Mouse (Mus musculus) retina, postnatal 7 days (tissue): ENCODE measurements around the gene Foxk1.

Experiments used
- DNase-seq: peaks from one replicate; pipeline ENCODE4 v3.0.0-alpha.2; 2012; ENCODE audit warnings: low read depth, low spot score

Gene Foxk1

GRCm38 (mm10) chr5:142444791-142445531, 43.7 kb downstream of the Foxk1 start:
- DNase-seq, result no peak

DNA sequence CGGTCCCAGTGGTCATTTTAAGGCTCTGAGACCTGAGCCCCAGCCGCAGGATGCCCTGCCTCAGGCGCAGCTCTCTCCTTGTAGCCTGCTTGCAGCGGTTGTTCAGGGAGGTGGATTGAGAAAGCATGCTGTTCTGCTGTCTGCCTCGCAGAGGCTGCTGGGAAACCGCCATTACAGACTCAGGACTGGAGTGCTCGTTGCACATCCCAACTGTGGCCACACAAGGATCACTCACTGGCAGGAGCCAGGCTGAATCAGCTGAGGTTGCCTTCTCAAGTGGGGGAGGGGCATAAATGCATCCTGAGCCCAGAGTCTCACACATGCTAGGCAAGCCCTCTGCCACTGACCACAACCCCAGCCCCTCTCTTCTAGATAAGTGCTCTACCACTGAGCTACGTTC, 44.4 kb downstream of the Foxk1 start:
- DNase-seq, result no peak

GRCm38 (mm10) chr5:142448076-142448475, 46.8 kb downstream of the Foxk1 start:
- peak; percentile 88 for DNase-seq

GRCm38 (mm10) chr5:142448623-142449022, 47.3 kb downstream of the Foxk1 start:
- no peak for DNase-seq

- no peak for DNase-seq
Measured at GRCm38 (mm10) chr5:142450846-142451245, 49.5 kb downstream of the Foxk1 start.

DNA sequence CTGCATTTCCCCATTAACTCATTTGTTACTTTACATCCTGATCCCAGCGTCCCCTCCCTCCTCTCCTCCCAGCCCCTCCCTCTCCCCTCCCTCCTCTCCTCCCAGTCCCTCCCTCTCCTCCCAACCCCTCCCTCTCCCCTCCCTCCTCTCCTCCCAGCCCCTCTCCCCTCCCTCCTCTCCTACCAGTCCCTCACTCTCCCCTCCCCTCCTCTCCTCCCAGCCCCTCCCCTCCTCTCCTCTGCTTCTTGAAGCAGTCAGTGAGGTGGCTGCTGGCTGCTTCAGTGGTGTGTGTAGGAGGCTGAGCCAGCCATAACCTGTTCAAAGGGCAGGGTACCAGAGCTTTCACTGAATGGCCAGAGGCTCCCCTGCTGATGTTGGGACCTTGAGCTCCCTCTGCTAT, 50.5 kb downstream of the Foxk1 start:
- DNase-seq, result no peak

DNA sequence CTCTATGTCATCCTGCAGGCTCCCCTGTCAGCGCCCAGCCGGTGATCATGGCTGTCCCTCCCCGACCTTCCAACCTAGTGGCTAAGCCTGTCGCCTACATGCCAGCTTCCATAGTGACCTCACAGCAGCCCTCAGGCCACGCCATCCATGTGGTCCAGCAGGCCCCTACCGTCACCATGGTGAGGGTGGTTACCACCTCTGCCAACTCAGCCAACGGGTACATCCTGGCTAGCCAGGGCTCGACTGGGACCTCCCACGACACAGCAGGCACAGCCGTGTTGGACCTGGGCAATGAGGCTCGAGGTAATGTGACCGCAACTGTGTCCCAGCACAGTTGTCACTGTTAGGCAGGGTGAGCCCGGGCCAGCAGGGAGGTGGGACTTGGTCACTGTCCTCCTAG, 52.4 kb downstream of the Foxk1 start:
- DNase-seq, result no peak

GRCm38 (mm10) chr5:142456318-142456717, 55.0 kb downstream of the Foxk1 start:
- no peak for DNase-seq

DNA sequence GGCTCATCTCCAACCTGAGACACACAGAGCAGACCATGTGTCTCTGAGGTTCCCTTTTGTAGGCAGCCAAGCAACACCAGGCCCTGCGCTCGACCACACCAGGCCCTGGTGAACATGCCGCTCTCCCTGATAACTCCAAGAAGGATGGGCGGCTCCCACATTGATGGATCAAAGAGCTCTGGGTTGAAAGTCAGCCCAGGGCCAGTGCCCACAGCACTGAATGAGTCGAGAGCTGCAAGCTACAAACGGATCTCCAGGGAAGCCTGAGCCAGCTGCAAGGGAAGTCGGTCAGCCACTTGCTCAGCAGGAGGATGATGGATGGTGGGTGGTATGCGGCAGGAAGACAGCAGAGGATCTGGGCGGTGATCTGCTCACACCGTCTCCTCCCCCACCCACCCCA, 56.0 kb downstream of the Foxk1 start:
- DNase-seq, result no peak

DNA sequence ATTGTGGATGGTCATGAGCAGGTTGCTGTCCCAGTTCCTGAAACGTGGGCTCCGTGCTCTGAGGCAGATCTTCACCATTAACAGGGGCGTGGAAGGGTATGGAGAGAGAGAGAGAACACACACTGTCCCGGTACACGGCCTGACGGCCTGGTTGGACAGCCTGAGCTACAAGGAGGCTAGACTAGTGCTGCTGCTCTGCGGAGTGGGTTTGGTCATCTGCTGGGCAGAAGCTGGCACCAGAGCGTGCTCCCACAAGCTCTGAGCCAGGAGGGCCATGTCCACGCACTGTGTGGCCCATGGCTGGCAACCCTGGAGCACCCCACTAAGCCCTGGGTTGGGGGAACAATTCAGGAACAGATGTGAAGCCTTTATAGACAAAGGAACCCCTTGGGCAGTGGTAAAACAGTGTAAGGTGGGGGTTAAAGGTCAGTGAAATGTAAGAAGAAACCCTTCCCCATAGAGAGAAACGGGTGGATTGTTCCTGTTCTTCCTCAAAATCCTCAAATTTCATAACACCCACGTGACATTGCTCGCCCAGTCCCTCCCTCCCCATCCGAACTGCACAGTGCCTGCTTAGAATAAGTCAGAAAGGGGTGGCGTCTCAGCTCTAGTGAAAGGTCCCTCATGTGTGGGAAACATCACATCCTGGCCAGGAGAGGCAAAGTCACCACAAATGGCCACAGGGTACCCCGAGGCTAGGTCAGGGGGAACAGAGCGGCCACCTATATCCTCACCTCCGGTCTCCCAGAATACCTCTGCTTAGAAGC, 57.7 kb downstream of the Foxk1 start:
- DNase-seq, result no peak

GRCm38 (mm10) chr5:142459834-142460233, 58.5 kb downstream of the Foxk1 start:
- no peak for DNase-seq

- DNase-seq, result no peak
Measured at GRCm38 (mm10) chr5:142461942-142462640, 60.8 kb downstream of the Foxk1 start.

GRCm38 (mm10) chr5:142462641-142462948, 61.3 kb downstream of the Foxk1 start:
- DNase-seq, result no peak

DNA sequence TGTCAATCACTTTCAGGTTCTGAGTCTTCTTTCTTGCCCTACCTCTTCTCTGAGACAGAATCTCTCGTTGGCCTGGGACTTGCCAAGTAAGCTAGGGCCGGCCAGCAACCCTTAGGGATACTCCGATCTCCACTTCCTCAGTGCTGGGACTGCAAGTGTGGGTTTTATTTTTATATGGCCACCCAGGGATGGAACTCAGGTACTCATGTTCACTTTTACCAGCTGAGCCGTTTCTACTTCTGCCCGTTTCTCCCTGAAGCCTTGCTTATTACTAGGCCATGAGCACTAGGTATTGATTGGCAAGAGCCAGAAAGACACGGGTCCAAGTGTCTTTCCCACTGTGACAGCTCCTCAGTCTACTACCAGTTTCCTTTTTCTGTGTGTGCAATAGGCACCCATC, 61.7 kb downstream of the Foxk1 start:
- no peak for DNase-seq

DNA sequence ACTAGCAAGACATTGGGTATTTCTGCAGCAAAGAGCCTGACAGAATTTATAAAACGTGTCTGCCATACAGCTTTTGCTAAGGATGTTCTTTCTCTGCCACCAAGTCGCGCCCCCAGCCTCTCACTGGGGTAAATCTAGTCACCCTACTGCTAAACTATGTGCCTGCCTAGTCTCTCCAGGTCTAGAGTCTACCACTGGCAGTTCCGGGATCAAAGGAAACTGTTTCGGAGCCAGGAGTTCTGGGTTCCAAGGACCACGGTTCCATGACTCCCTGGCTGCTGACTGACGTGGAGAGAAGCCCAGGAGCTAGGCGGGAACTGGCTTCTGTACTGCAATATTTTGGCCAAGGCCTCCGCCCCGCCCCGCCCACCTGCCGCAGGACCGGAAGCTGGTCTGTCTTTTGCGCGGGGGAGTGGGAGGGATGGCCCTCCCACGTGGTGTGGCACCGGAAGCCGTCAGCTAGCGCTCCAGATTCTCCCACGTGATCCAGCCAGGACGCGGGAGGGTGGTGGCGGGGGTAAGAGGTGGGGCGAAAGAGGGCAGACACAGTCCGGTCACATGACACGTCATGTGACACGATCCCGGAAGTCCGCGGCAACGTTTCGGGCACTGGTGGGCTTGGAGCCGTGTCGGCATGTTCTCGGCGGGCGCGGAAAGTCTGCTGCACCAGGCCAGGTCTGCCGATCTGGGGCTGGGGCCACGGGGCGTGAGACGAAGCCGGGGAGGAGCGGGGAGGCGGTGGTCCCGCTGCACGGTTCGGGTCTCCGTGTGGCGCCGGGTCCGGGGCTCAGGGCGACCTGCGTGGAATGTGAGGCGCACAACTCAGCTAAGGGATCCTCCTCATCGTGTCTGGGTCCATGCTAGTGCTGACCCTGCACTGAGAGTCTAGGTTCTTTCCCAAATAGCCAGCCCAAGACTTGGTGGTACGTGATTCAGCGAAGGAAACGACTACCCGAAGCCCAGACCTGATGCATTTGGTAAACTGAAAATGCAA, 62.5 kb downstream of the Foxk1 start, which contains the start of gene Ap5z1:
Ap5z1 (plus strand) TSS at position 484 of the 994 bp plus-strand sequence.
- peak; percentile 87 for DNase-seq

- DNase-seq, result no peak
Measured at GRCm38 (mm10) chr5:142468375-142468774, 67.1 kb downstream of the Foxk1 start.

DNA sequence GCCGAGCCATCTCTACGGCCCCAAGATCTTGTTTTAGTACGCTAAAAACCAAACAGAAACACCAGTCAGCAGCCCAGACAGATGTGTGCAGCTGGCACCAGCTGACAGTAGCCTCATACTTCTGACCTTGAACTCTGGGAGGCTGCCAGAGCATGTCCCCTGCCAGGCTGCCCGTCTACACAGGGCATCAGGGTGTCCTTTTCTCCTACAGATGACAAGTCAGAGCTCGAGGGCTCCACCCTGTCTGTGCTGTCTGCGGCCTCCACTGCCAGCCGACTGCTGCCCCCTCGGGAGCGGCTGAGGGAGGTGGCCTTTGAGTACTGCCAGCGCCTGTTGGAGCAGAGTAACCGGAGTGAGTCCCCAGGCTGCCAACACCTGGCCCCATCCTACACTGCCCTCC, 68.5 kb downstream of the Foxk1 start:
- DNase-seq, result no peak

DNA sequence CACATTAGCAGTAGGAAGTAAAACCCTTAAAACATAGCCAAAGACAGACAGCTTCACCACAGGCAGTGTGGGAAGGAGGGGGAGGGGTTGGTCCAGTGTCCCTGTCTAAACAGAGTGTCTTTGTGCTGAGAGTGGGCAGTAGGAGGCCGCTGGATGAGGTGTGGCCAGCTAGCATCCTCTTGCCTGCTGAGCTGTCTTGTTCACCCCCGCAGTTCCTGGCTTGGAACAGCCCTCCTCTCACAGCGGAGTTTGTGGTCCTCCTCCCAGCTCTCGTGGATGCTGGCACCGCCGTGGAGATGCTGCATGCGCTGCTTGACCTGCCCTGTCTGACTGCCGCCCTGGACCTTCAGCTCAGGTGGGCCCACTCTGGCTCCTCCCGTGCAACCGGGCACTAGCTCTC, 72.4 kb downstream of the Foxk1 start:
- DNase-seq, result no peak

GRCm38 (mm10) chr5:142475669-142476068, 74.4 kb downstream of the Foxk1 start:
- no peak for DNase-seq

GRCm38 (mm10) chr5:142477346-142477745, 76.0 kb downstream of the Foxk1 start:
- DNase-seq, result no peak

DNA sequence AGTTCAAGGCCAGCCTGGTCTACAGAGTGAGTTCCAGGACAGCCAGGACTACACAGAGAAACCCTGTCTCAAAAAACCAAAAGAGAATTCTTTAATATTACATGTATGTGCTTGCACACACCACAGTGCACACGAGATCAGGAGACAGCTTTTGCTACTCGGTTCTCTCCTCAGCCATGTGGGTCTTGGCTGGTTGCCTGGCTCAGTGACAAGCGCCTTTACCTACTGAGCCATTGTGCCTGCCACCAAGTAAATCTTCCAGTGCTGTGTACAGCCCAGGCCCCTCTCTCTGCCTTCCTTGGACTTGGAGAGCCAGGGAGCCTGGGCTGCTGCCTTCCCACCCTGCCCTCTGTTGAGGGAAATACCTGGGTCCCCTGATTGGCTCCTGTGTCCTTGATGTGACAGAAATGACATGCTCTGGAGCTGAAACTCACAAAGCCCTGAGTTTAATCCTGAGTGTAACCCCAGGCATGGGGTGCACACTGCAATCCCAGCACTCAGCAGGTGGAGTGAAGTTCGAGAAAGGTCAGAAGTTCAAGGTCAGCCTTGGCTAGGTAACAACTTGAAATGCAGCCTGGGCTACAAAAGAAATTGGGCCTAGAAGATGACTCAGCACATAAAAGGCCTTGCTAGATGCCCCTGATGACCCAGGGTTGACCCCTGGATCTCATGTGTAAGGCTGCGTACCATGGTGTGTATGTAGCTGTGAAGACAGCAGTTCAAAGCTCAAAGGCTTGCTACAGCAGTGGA, 76.7 kb downstream of the Foxk1 start:
- DNase-seq, result no peak
